In genomic region chr10:44420211-44420610, GRCm38 (mm10) we compare ENCODE assay signal across 23 mouse cellular contexts.
A peak's percentile ranks its signal among the peaks of the same experiment; 100 is the strongest.
DNase-seq lines count a peak whose midpoint lies in the region; ATAC-seq and TF ChIP-seq lines count a peak whose summit lies in the region.
"Had no signal": no experiment of that assay in that cellular context is flagged by ENCODE, and none has a peak within 500 bp of the region (broad histone marks: within the 10 kb centered on the region; RNA-seq: fewer than 3 reads in every experiment).

No protein-coding gene starts in this region.

- H3K79me2 ChIP-seq in heart, adult 2 months (replicated peaks; ENCODE audit: control insufficient read depth, insufficient read depth, low read length): no peaks in the 10 kb centered on the region

- DNase-seq in heart, adult 11 months: peak; percentile 61
- no peak for DNase-seq in heart, adult 2 months
- no peak for DNase-seq in layer of hippocampus, adult 9-11 months
- DNase-seq in spleen, postnatal 10 days (ENCODE audit: low spot score in 2 of 2): no peak
- no peak for DNase-seq in cerebellum, adult 9-11 months
- DNase-seq: adrenal gland, adult 2 months; adrenal gland, postnatal 10 days; adrenal gland, postnatal 25 days; B cell, adult 2 months; cerebellum, adult 11 months; cerebellum, adult 18-20 months; cerebellum, adult 8-10 months; cerebellum, postnatal 10 days; cerebellum, postnatal 25 days had no signal

- 83% methylated on average over 3 of the region's 3 CpGs for WGBS in heart, adult 2 months
- WGBS in intestine, embryonic 15.5 days: 70% methylated on average over 3 of the region's 3 CpGs
- WGBS in intestine, postnatal 0 days: 51% methylated on average over 3 of the region's 3 CpGs

- H3K9ac ChIP-seq in heart, adult 2 months (ENCODE audit: low read depth, low read length): no peak overlapping the region
- H3K9ac ChIP-seq in intestine, embryonic 15.5 days: no peak overlapping the region
- H3K9ac ChIP-seq in intestine, postnatal 0 days (ENCODE audit: low read depth, low read length): no peak overlapping the region
- H3K9ac ChIP-seq: embryonic facial prominence, embryonic 12.5 days; forebrain, embryonic 13.5 days; forebrain, embryonic 15.5 days had no signal

- no peak overlapping the region for H3K4me3 ChIP-seq in heart, adult 2 months
- H3K4me3 ChIP-seq in intestine, embryonic 15.5 days (replicated peaks): no peak overlapping the region
- no peak overlapping the region for H3K4me3 ChIP-seq in intestine, postnatal 0 days (ENCODE audit: low read depth, low read length)
- H3K4me3 ChIP-seq: embryonic facial prominence, embryonic 10.5 days; embryonic facial prominence, embryonic 12.5 days; forebrain, embryonic 13.5 days; forebrain, embryonic 15.5 days had no signal

- ATAC-seq in intestine, embryonic 15.5 days: peak; percentile 73
- peak; percentile 68 for ATAC-seq in intestine, postnatal 0 days
- ATAC-seq: CD4-positive, CD25-positive, alpha-beta regulatory T cell, adult 4 months; forebrain, embryonic 13.5 days; forebrain, embryonic 15.5 days had no signal

- intact Hi-C loops in heart, adult 2 months (cut with DNase I): no loop called here

- TF ChIP-seq EP300 in heart, adult 2 months (IDR thresholded peaks at IDR 0.05; ENCODE audit: insufficient read depth, low read depth, low read length): no peak

- H3K4me2 ChIP-seq in intestine, embryonic 15.5 days (replicated peaks): no peak overlapping the region
- no peak overlapping the region for H3K4me2 ChIP-seq in intestine, postnatal 0 days (replicated peaks; ENCODE audit: low read depth)
- H3K4me2 ChIP-seq: embryonic facial prominence, embryonic 12.5 days; forebrain, embryonic 13.5 days; forebrain, embryonic 15.5 days had no signal

- TF ChIP-seq CTCF in heart, adult 2 months (IDR thresholded peaks at IDR 0.05): no peak
- TF ChIP-seq CTCF in intestine, postnatal 0 days (IDR thresholded peaks at IDR 0.05; ENCODE audit: low read depth): no peak

- H3K9me3 ChIP-seq in intestine, embryonic 15.5 days: no peaks in the 10 kb centered on the region
- no peaks in the 10 kb centered on the region for H3K9me3 ChIP-seq in intestine, postnatal 0 days (ENCODE audit: control insufficient read depth)
- H3K9me3 ChIP-seq: embryonic facial prominence, embryonic 10.5 days; embryonic facial prominence, embryonic 12.5 days; forebrain, embryonic 13.5 days; forebrain, embryonic 15.5 days; G1E had no signal

- H3K27me3 ChIP-seq in heart, adult 2 months (ENCODE audit: control insufficient read depth, insufficient read depth, low read length): no peaks in the 10 kb centered on the region
- H3K27me3 ChIP-seq in intestine, embryonic 15.5 days (replicated peaks): no peaks in the 10 kb centered on the region
- no peaks in the 10 kb centered on the region for H3K27me3 ChIP-seq in intestine, postnatal 0 days (replicated peaks; ENCODE audit: control insufficient read depth, insufficient read depth, low read length)
- H3K27me3 ChIP-seq: CH12.LX; embryonic facial prominence, embryonic 12.5 days; forebrain, embryonic 13.5 days; forebrain, embryonic 15.5 days had no signal

- H3K36me3 ChIP-seq in heart, adult 2 months (ENCODE audit: control insufficient read depth, insufficient read depth, low read length): no peaks in the 10 kb centered on the region
- H3K36me3 ChIP-seq in intestine, embryonic 15.5 days: no peaks in the 10 kb centered on the region
- H3K36me3 ChIP-seq in intestine, postnatal 0 days (ENCODE audit: control insufficient read depth, insufficient read depth): no peaks in the 10 kb centered on the region
- H3K36me3 ChIP-seq: embryonic facial prominence, embryonic 10.5 days; embryonic facial prominence, embryonic 12.5 days; forebrain, embryonic 15.5 days; G1E had no signal

- peaks cover 1% of the 10 kb centered on the region for H3K4me1 ChIP-seq in heart, adult 2 months (ENCODE audit: control insufficient read depth, insufficient read depth, low read length)
- H3K4me1 ChIP-seq in intestine, embryonic 15.5 days (replicated peaks): no peaks in the 10 kb centered on the region
- H3K4me1 ChIP-seq in intestine, postnatal 0 days (replicated peaks; ENCODE audit: control insufficient read depth, insufficient read depth, low read length): no peaks in the 10 kb centered on the region
- H3K4me1 ChIP-seq: embryonic facial prominence, embryonic 10.5 days; embryonic facial prominence, embryonic 12.5 days; forebrain, embryonic 13.5 days; forebrain, embryonic 15.5 days had no signal

- H3K27ac ChIP-seq in heart, adult 2 months: no peak overlapping the region
- no peak overlapping the region for H3K27ac ChIP-seq in intestine, embryonic 15.5 days
- H3K27ac ChIP-seq in intestine, postnatal 0 days (ENCODE audit: low read depth, low read length): no peak overlapping the region
- H3K27ac ChIP-seq: embryonic facial prominence, embryonic 10.5 days; embryonic facial prominence, embryonic 12.5 days; forebrain, embryonic 13.5 days; forebrain, embryonic 15.5 days had no signal

- TF ChIP-seq POLR2A in heart, adult 2 months (IDR thresholded peaks at IDR 0.05; ENCODE audit: insufficient read depth, low read depth, low read length): no peak
